Mouse (Mus musculus): ENCODE measurements around the gene Atp1a2.

The Atp1a2 gene

GRCm38 (mm10) chr1:172297611-172298537, at the start of gene Atp1a2:
TSS of gene Atp1a2 (minus strand) at chr1:172298064.
- peak; percentile 43 for DNase-seq (ENCODE audit: low spot score)

DNA sequence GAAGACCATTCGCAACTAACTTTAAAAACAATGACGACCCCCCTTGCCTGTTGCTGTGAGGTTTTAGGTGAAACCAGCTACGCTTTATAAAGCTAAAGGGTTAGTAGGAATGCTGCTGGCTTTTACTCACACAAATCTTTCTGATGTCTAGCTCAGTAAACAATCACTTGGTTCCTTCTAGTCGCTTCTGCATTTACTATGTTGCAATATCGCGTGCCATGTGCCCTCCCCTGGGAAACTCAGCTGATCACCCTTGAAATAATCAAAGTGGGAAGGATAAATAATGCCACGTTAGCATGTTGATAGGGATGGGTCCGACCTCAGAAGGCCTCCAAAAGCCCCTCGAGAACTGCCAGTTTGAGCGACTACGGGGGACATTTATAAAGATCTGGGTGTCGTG, 49.5 kb upstream of the Atp1a2 start:
- DNase-seq (ENCODE audit: low spot score) = no peak

DNA sequence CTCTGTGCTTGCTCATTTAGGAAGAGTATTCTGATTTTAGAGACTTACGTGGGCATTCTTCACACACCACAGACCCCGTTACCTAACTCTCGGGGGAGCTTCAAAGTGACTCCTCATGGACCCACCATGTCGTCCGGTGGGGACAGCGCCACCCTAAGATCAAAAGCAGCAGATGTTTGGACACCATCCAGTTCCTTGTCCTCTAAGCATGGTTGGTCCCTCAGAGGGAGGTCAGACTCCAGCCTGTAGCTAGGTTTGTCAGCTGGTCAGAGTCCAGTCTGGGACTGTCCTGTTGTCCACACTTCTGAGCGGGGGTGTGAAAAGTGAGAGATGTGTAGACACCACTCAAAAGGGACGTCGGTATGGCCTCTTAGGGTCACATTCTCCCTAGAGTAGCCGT, 48.8 kb upstream of the Atp1a2 start:
- DNase-seq (ENCODE audit: low spot score) = no peak

DNA sequence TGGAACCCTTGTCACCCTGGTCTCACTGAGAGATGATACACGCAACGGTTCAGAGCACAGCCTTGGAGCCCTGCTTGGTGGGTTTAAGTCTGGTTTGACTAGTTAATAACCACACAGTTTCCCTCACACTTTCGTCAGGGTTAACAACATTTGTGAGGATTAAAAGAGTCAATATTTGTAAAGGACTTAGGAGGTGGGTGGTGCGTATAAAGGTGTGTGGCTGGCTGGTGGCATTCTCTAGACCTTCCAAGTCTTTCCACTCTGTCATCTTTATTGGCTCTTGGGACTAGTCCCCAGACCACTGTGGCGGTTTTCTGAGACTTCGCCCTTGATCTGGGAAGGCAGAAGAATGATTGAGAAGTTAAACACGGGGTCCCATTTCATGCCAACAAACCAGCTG, 47.0 kb upstream of the Atp1a2 start:
- DNase-seq (ENCODE audit: low spot score) = no peak

DNA sequence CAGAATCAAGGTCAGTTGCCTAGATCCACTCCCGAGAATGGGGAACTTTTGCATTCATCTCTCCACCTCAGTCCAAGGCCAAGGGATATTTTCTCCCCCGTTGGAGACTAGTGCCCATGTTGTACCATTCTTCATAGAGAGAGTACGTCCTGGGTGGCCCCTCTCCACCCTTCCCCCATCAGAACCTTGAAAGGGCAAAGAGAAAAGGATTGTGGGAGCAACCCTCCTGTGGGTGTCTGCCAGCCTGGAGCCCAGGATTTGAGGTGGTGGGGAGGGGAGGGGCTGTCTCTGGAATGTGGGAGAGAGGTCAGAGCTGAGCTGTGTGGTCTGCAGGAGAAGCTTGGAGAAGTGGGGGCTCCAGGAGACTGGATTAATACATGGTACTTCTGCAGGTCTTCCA, 46.0 kb upstream of the Atp1a2 start:
- no peak for DNase-seq (ENCODE audit: low spot score)

- DNase-seq (ENCODE audit: low spot score) = no peak
These were observed 44.9 kb upstream of the Atp1a2 start for GRCm38 (mm10) chr1:172342729-172343128.

DNA sequence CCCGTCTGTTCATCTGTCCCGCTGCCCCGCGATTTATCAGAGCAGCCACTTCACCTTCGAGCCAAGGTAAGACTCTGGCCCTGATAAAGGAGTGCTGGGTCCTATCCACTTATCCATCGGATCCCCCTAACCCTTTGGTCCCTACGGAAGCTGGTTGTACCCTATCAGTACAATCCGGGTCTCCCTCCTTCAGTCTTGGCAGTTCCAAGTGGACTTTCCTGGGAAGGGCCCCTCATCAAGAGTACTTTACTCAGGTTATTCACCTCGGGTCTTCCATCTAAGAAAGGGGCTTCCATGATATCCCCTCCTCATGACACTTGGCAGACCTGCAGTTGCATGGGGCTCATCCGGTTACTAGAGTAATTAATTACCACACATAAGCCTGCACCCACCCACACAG, 43.5 kb upstream of the Atp1a2 start:
- no peak for DNase-seq (ENCODE audit: low spot score)

- peak; percentile 70 for DNase-seq (ENCODE audit: low spot score)
These were observed 43.0 kb upstream of the Atp1a2 start, which contains the start of gene Kcnj10 for GRCm38 (mm10) chr1:172340729-172341321. TSS of gene Kcnj10 (plus strand) at chr1:172341210.

- no peak for DNase-seq (ENCODE audit: low spot score)
These were observed 39.7 kb upstream of the Atp1a2 start for GRCm38 (mm10) chr1:172337411-172338185.

GRCm38 (mm10) chr1:172335804-172336203, 37.9 kb upstream of the Atp1a2 start:
- DNase-seq (ENCODE audit: low spot score) = no peak

DNA sequence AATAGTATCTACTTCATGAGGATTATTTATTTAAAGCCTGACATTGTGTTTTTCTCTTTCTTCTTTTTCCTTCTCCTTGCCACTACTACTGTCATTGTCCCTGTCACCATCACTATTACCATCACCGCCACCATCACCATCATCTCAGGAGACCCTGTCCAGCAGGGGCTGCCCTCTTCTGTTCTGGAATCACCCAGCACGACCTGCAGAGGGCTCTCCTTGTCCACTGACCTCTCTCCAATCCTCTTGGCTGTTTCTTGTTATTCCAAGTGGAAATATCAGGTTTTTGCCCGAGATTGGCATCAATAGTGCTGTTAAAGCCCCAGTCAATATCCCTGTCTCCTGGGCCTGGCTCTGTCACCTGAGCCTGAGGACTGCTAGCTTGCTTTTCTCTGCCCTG, 35.6 kb upstream of the Atp1a2 start:
- DNase-seq (ENCODE audit: low spot score) = no peak

DNA sequence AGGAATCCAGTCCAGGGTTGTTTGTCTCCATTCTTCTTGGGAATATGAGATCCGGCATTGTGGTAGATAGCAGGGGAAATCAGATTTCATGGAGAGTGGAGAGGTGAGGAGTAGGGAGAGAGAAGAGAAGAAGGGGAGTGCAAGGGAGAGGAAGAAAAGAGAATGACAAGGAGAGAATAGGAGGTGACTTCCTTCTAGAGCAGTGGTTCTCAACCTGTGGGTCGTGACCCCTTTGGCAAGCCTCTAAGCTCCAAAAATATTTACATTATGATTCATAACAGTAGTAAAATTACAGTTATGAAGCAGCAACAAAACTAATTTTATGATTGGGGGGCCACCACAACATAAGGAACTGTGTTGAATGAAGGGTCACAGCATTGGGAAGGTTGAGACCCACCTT, 35.1 kb upstream of the Atp1a2 start:
- DNase-seq (ENCODE audit: low spot score) = no peak

- no peak for DNase-seq (ENCODE audit: low spot score)
These were observed 33.6 kb upstream of the Atp1a2 start for GRCm38 (mm10) chr1:172331422-172331947.

DNA sequence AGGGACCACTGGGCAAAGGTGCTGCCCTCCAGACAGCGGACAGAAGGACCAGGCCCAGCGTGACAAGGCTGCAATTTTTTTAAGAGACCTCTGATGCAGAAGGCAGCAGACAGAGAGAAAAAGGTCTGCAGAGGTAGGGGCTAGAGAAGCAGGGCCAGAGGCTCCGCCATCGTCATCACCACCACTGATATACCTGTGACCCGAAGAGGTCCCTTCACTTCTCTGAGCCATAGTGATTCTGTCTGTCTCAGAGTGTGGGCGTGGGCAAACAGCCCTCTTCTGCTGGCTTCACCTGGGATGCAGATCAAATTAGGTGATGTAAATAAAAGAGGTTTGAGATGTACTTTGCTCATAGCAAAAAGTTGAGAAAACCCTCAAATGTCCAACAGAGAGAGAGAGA, 31.8 kb upstream of the Atp1a2 start:
- DNase-seq (ENCODE audit: low spot score) = no peak

DNA sequence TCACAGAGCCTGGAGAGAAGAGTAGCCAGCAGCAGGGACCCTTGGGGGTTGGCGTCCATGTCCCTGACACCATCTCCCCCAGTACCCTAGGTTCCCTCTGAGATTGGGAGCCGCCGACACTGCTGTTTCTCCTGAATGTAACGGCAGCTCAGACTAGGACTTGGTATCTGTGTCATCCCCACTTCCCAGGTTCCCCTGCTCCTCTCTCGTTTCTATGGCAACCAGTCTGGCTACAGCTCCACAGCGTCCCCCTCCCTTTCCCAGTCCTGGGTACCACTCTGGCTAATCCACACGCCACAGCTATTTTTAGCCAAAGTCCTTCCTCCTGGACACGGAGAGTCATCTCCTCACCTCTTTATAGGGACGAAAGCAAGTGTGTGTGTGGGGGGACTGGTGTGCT, 31.3 kb upstream of the Atp1a2 start, which contains the start of gene Kcnj9:
Kcnj9 (minus strand) TSS at position 188 of the 400 bp plus-strand sequence.
- DNase-seq (ENCODE audit: low spot score) = no peak

GRCm38 (mm10) chr1:172328461-172328860, 30.6 kb upstream of the Atp1a2 start:
- DNase-seq (ENCODE audit: low spot score) = no peak

- no peak for DNase-seq (ENCODE audit: low spot score)
These were observed 30.2 kb upstream of the Atp1a2 start for GRCm38 (mm10) chr1:172328041-172328440.

DNA sequence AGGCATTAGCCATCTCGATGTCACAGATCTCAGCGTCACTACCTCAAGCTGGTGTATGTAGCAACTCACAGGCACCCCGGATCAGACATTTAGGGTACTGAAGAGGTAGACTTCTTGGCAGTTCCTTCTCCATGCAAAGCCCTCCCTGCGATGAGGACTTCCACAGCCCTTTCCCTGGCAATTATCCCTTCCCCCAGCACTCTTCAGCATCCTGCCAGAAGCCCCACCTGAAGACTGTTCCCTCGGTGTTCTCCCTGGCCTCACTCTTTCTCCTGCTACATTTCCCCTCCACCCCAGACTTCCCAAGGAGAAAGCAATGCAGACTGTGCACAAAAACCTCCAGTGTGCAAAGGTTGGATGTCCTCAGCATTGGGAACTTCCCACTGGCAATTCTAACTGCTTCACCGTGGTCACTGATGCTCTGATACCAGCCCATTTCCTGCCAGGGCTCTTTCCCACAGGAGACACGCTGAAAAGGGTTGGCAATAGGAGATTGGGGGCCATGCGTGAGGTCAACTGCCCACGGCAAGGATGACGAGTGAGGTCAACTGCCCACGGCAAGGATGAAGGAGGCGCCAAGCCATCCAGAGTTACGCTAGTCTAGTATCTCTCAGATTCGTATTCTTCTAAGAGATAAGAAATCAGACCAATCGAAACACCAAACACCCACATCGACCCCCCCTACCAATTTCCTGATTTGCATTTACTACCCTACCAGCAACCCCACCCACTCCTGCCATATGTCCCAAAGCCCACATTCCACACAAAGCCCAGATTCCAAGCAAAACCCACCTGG, 29.5 kb upstream of the Atp1a2 start:
- no peak for DNase-seq (ENCODE audit: low spot score)

GRCm38 (mm10) chr1:172326684-172327083, 28.8 kb upstream of the Atp1a2 start:
- DNase-seq (ENCODE audit: low spot score) = no peak

GRCm38 (mm10) chr1:172325680-172326535, 28.0 kb upstream of the Atp1a2 start:
- DNase-seq (ENCODE audit: low spot score) = peak; percentile 71

Data from lung, postnatal 25 days (tissue).